Mouse (Mus musculus) heart, embryonic 13.5 days (tissue): ENCODE data around the gene Ttll8. TPM values are rescaled to one million over a fixed set of nuclear protein-coding genes. Genes with fewer than 3 reads are reported as not detected.

Source experiments
- ATAC-seq: fragments of 200-750 bp; cut with Nextera tagmentation; 2 replicates; pipeline ENCODE4 v1.8.0; 2017; ENCODE audit warnings: moderate TSS enrichment; ENCODE audit not compliant: insufficient number of reproducible peaks, low FRiP score, low TSS enrichment; ENCODE audit errors: extremely low read depth
- H3K27ac ChIP-seq: fragments of 300-500 bp; sonication (generic); replicated peaks from 2 replicates; pipeline ENCODE4 v1.5.1; 2015; ENCODE audit warnings: moderate library complexity, mild to moderate bottlenecking, inconsistent platforms
- H3K27me3 ChIP-seq: fragments of 300-500 bp; sonication (generic); replicated peaks from 2 replicates; pipeline ENCODE4 v1.6.1; 2015; ENCODE audit warnings: mild to moderate bottlenecking, inconsistent platforms
- H3K36me3 ChIP-seq: fragments of 300-500 bp; sonication (generic); 2 replicates; pipeline ENCODE4 v1.6.1; 2015; ENCODE audit warnings: mild to moderate bottlenecking, inconsistent platforms
- H3K4me1 ChIP-seq: fragments of 300-500 bp; sonication (generic); 2 replicates; pipeline ENCODE4 v1.6.1; 2015; ENCODE audit warnings: inconsistent platforms
- H3K4me2 ChIP-seq: fragments of 300-500 bp; sonication (generic); 2 replicates; pipeline ENCODE4 v1.6.1; 2015; ENCODE audit warnings: inconsistent platforms, mild to moderate bottlenecking, moderate library complexity
- H3K4me3 ChIP-seq: fragments of 300-500 bp; sonication (generic); 2 replicates; pipeline ENCODE4 v1.5.1; 2015; ENCODE audit warnings: moderate library complexity, mild to moderate bottlenecking, inconsistent platforms
- H3K9ac ChIP-seq: fragments of 300-500 bp; sonication (generic); 2 replicates; pipeline ENCODE4 v1.6.1; 2015; ENCODE audit warnings: inconsistent platforms, mild to moderate bottlenecking, moderate library complexity
- H3K9me3 ChIP-seq: fragments of 300-500 bp; sonication (generic); 2 replicates; pipeline ENCODE4 v1.6.1; 2016; ENCODE audit warnings: inconsistent platforms
- WGBS: fragments of 180-500 bp; shearing (Covaris S2); methylation state at CpG from one replicate; pipeline ENCODE4 v1.1.7; 2015; ENCODE audit warnings: mixed read lengths; 5-methylcytosine and 5-hydroxymethylcytosine counted together
- polyA plus RNA-seq: library from polyadenylated mRNA; unstranded; fragments of >200 nt; fragmentation: Nextera tagmentation; extraction: Ambion mirVana; gene quantifications from 2 replicates; pipeline ENCODE4 v1.2.1, GENCODE M21; 2015

Gene Ttll8
- polyA plus RNA-seq, 1 experiment from 2014 or later = not detected

- H3K4me1 ChIP-seq = peaks cover 37% of the 10 kb centered on the region
- 48% methylated on average over 10 of the region's 10 CpGs for WGBS
- no peak overlapping the region for H3K4me3 ChIP-seq
- no peaks in the 10 kb centered on the region for H3K9me3 ChIP-seq
- H3K27me3 ChIP-seq = no peaks in the 10 kb centered on the region
- ATAC-seq = no peak
- peak overlapping the region; percentile 56 for H3K9ac ChIP-seq
- peak overlapping the region; percentile 50 for H3K27ac ChIP-seq
- H3K4me2 ChIP-seq = 0 out of 2 replicates have a peak overlapping the region, but pooled peaks have one; percentile 11
- no peaks in the 10 kb centered on the region for H3K36me3 ChIP-seq
These were observed 103.9 kb downstream of the Ttll8 start for GRCm38 (mm10) chr15:88850146-88850826.

- H3K27me3 ChIP-seq = no peaks in the 10 kb centered on the region
- no peak overlapping the region for H3K4me3 ChIP-seq
- WGBS = 84% methylated on average over 2 of the region's 2 CpGs
- H3K9ac ChIP-seq = no peak overlapping the region; the same call in 1 of the 2 replicates
- no peak overlapping the region; the same call in 1 of the 2 replicates for H3K27ac ChIP-seq
- no peaks in the 10 kb centered on the region for H3K9me3 ChIP-seq
- peaks cover 31% of the 10 kb centered on the region for H3K4me1 ChIP-seq
- H3K4me2 ChIP-seq = no peak overlapping the region
- H3K36me3 ChIP-seq = no peaks in the 10 kb centered on the region
- ATAC-seq = no peak
These were observed 104.6 kb downstream of the Ttll8 start for GRCm38 (mm10) chr15:88849621-88850020.

- no peak for ATAC-seq
- WGBS = 85% methylated on average over 1 of the region's 1 CpGs
- Histone ChIP-seq H3K4me3 (no peak overlapping the region), H3K9ac (no peak overlapping the region), H3K27ac (no peak overlapping the region), H3K4me2 (no peak overlapping the region), H3K4me1 (peaks cover 25% of the 10 kb centered on the region), H3K9me3 (no peaks in the 10 kb centered on the region), H3K27me3 (no peaks in the 10 kb centered on the region), H3K36me3 (no peaks in the 10 kb centered on the region)
These were observed 105.6 kb downstream of the Ttll8 start for GRCm38 (mm10) chr15:88848661-88849060.

GRCm38 (mm10) chr15:88844966-88845365 lies 109.3 kb downstream of the Ttll8 start:
- 82% methylated on average over 7 of the region's 7 CpGs for WGBS

GRCm38 (mm10) chr15:88843486-88844097 lies 110.6 kb downstream of the Ttll8 start:
- Histone ChIP-seq H3K9me3 (no peaks in the 10 kb centered on the region), H3K4me2 (no peak overlapping the region), H3K27ac (peak overlapping the region; percentile 62), H3K4me1 (peaks cover 46% of the 10 kb centered on the region), H3K9ac (peak overlapping the region; percentile 54; the same call in 1 of the 2 replicates), H3K27me3 (no peaks in the 10 kb centered on the region), H3K36me3 (no peaks in the 10 kb centered on the region), H3K4me3 (no peak overlapping the region)
- WGBS = 28% methylated on average over 8 of the region's 8 CpGs
- no peak for ATAC-seq

More at GRCm38 (mm10) chr15:88844966-88845365, 109.3 kb downstream of the Ttll8 start:
- Histone ChIP-seq H3K27ac (no peak overlapping the region), H3K4me1 (peaks cover 36% of the 10 kb centered on the region), H3K27me3 (no peaks in the 10 kb centered on the region), H3K4me2 (no peak overlapping the region), H3K9me3 (no peaks in the 10 kb centered on the region), H3K4me3 (no peak overlapping the region), H3K36me3 (no peaks in the 10 kb centered on the region), H3K9ac (no peak overlapping the region)
- no peak for ATAC-seq

- ATAC-seq = no peak
- Histone ChIP-seq H3K4me1 (peaks cover 57% of the 10 kb centered on the region), H3K27ac (no peak overlapping the region)
These were observed 111.9 kb downstream of the Ttll8 start for GRCm38 (mm10) chr15:88842300-88842673.

GRCm38 (mm10) chr15:88841580-88842299 lies 112.5 kb downstream of the Ttll8 start:
- Histone ChIP-seq H3K27ac (no peak overlapping the region), H3K27me3 (no peaks in the 10 kb centered on the region), H3K36me3 (no peaks in the 10 kb centered on the region), H3K4me1 (peaks cover 62% of the 10 kb centered on the region), H3K4me2 (no peak overlapping the region), H3K4me3 (no peak overlapping the region), H3K9me3 (no peaks in the 10 kb centered on the region), H3K9ac (no peak overlapping the region)
- 82% methylated on average over 3 of the region's 3 CpGs for WGBS
- no peak for ATAC-seq

More at GRCm38 (mm10) chr15:88842300-88842673, 111.9 kb downstream of the Ttll8 start:
- Histone ChIP-seq H3K9ac (no peak overlapping the region), H3K27me3 (no peaks in the 10 kb centered on the region), H3K4me3 (no peak overlapping the region), H3K9me3 (no peaks in the 10 kb centered on the region), H3K4me2 (no peak overlapping the region), H3K36me3 (no peaks in the 10 kb centered on the region)
- WGBS = 66% methylated on average over 3 of the region's 3 CpGs

GRCm38 (mm10) chr15:88841160-88841559 lies 113.1 kb downstream of the Ttll8 start:
- Histone ChIP-seq H3K27ac (peak overlapping the region; percentile 39), H3K4me1 (peaks cover 68% of the 10 kb centered on the region)
- ATAC-seq = no peak

More at GRCm38 (mm10) chr15:88841160-88841559, 113.1 kb downstream of the Ttll8 start:
- Histone ChIP-seq H3K4me2 (no peak overlapping the region), H3K36me3 (no peaks in the 10 kb centered on the region), H3K9ac (no peak overlapping the region), H3K27me3 (no peaks in the 10 kb centered on the region), H3K4me3 (no peak overlapping the region), H3K9me3 (no peaks in the 10 kb centered on the region)
- WGBS = 86% methylated on average over 2 of the region's 2 CpGs

Other genes with a start within 250 kb of the Ttll8 start
- gene Brd1, start 220.2 kb downstream of the Ttll8 start, polyA plus RNA-seq = 10.4 and 11.0 TPM in 2 replicates
- gene Zbed4, start 202.8 kb downstream of the Ttll8 start, polyA plus RNA-seq = 11.6 and 12.1 TPM in 2 replicates
- gene Alg12, start 135.1 kb downstream of the Ttll8 start, polyA plus RNA-seq = 8.9 and 10.5 TPM in 2 replicates
- 54.1 and 63.7 TPM in 2 replicates for gene Creld2, start 134.8 kb downstream of the Ttll8 start, polyA plus RNA-seq
- 51.8 and 57.0 TPM in 2 replicates for gene Pim3, start 92.2 kb downstream of the Ttll8 start, polyA plus RNA-seq
- gene Mlc1, start 24.6 kb upstream of the Ttll8 start, polyA plus RNA-seq = 0.05 TPM in 1 of 2 replicates, not detected in the other
- 62.8 and 67.4 TPM in 2 replicates for gene Mov10l1, start 28.5 kb upstream of the Ttll8 start, polyA plus RNA-seq
- 1.6 and 2.1 TPM in 2 replicates for gene Panx2, start 105.3 kb upstream of the Ttll8 start, polyA plus RNA-seq
- gene Trabd, start 120.7 kb upstream of the Ttll8 start, polyA plus RNA-seq = 52.4 and 52.7 TPM in 2 replicates
- gene Selenoo, start 134.7 kb upstream of the Ttll8 start, polyA plus RNA-seq = 10.8 and 11.6 TPM in 2 replicates
- gene Tubgcp6, start 168.7 kb upstream of the Ttll8 start, polyA plus RNA-seq = 8.9 and 10.7 TPM in 2 replicates
- gene Hdac10, start 174.3 kb upstream of the Ttll8 start, polyA plus RNA-seq = 14.0 and 15.0 TPM in 2 replicates
- 19.0 and 20.4 TPM in 2 replicates for gene Mapk12, start 186.3 kb upstream of the Ttll8 start, polyA plus RNA-seq
- gene Mapk11, start 195.2 kb upstream of the Ttll8 start, polyA plus RNA-seq = 3.8 and 4.0 TPM in 2 replicates
- gene Plxnb2, start 226.4 kb upstream of the Ttll8 start, polyA plus RNA-seq = 84.6 and 99.0 TPM in 2 replicates
- gene Dennd6b, start 242.1 kb upstream of the Ttll8 start, polyA plus RNA-seq = 17.4 and 17.9 TPM in 2 replicates